Mouse (Mus musculus) liver, embryonic 16.5 days (tissue): ENCODE results near the gene Plekhg3. TPM values are rescaled to one million over a fixed set of nuclear protein-coding genes. Genes with fewer than 3 reads are reported as not detected.

Experiments
- ATAC-seq: fragments of 200-750 bp; cut with Nextera tagmentation; 2 replicates; pipeline ENCODE4 v1.8.0; 2017; ENCODE audit warnings: low read depth, mild to moderate bottlenecking, moderate number of reproducible peaks, moderate library complexity
- H3K27ac ChIP-seq: fragments of 300-500 bp; sonication (generic); 2 replicates; pipeline ENCODE4 v1.5.1; 2014; ENCODE audit warnings: mild to moderate bottlenecking, low read length
- H3K27me3 ChIP-seq: fragments of 300-500 bp; sonication (generic); 2 replicates; pipeline ENCODE4 v1.6.1; 2014; ENCODE audit warnings: low read depth, low read length, mixed read lengths; ENCODE audit not compliant: control insufficient read depth, insufficient read depth
- H3K36me3 ChIP-seq: fragments of 300-500 bp; sonication (generic); 2 replicates; pipeline ENCODE4 v1.6.1; 2014; ENCODE audit warnings: mild to moderate bottlenecking; ENCODE audit not compliant: control insufficient read depth, insufficient read depth
- H3K4me1 ChIP-seq: fragments of 300-500 bp; sonication (generic); 2 replicates; pipeline ENCODE4 v1.6.1; 2014; ENCODE audit warnings: low read depth, low read length, mixed read lengths; ENCODE audit not compliant: control insufficient read depth
- H3K4me2 ChIP-seq: fragments of 300-500 bp; sonication (generic); 2 replicates; pipeline ENCODE4 v1.6.1; 2014; ENCODE audit warnings: low read depth, low read length, mixed read lengths
- H3K4me3 ChIP-seq: fragments of 300-500 bp; sonication (generic); 2 replicates; pipeline ENCODE4 v1.5.1; 2014; ENCODE audit warnings: low read depth, mild to moderate bottlenecking, low read length
- H3K9ac ChIP-seq: fragments of 300-500 bp; sonication (generic); 2 replicates; pipeline ENCODE4 v1.6.1; 2014; ENCODE audit warnings: low read depth, low read length
- H3K9me3 ChIP-seq: fragments of 300-500 bp; sonication (generic); replicated peaks from 2 replicates; pipeline ENCODE4 v1.6.1; 2016; ENCODE audit warnings: low read length; ENCODE audit not compliant: control insufficient read depth
- WGBS: fragments of 180-500 bp; shearing (Covaris S2); extraction: QIAGEN DNeasy Blood & Tissue Kit; methylation state at CpG from one replicate; pipeline ENCODE4 v1.1.7; 2014; ENCODE audit not compliant: insufficient replicate concordance; 5-methylcytosine and 5-hydroxymethylcytosine counted together
- polyA plus RNA-seq: library from polyadenylated mRNA; unstranded; fragments of >200 nt; fragmentation: Nextera tagmentation; extraction: Ambion mirVana; gene quantifications from 2 replicates; pipeline ENCODE4 v1.2.1, GENCODE M21; 2015

Plekhg3 gene
- polyA plus RNA-seq, 1 experiment from 2014 or later: 5.5 TPM

DNA sequence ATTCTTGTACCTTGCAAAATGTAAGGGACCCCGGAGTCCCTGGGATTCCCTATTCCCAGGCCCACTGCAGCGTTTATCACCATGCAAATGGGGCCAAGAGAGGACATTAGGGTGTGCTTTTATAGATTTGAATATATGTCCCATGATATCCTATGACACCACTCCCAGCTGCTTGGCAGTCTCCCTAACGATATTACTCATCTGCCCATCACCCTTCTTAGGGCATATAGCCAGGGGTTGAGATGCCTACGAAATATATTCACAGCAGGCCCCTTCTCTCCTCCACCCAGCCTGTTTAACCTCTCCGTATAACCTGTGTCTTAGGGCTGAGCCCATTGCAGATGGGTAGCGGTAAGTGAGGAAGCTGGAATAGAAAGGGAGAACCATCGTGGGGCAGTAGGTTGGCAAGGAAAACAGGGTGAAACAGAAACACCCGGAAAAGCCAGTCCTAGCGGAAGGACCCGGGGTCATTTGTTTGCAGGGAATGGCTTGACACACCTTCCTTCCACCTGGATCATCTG is 10.1 kb downstream of the Plekhg3 start:
- Histone ChIP-seq H3K4me2 (no peak overlapping the region), H3K36me3 (no peaks in the 10 kb centered on the region), H3K27ac (no peak overlapping the region), H3K9me3 (no peaks in the 10 kb centered on the region), H3K4me3 (no peak overlapping the region), H3K27me3 (peaks cover 1% of the 10 kb centered on the region), H3K9ac (no peak overlapping the region), H3K4me1 (peaks cover 29% of the 10 kb centered on the region)
- 64% methylated on average over 10 of the region's 10 CpGs for whole genome bisulfite sequencing
- no peak for ATAC-seq

GRCm38 (mm10) chr12:76541475-76541874 is 10.8 kb downstream of the Plekhg3 start:
- no peak for ATAC-seq
- Histone ChIP-seq H3K4me2 (no peak overlapping the region), H3K4me1 (peaks cover 28% of the 10 kb centered on the region), H3K9ac (no peak overlapping the region), H3K27me3 (no peaks in the 10 kb centered on the region; the same call in 1 of the 2 replicates), H3K9me3 (no peaks in the 10 kb centered on the region), H3K36me3 (no peaks in the 10 kb centered on the region), H3K4me3 (no peak overlapping the region), H3K27ac (no peak overlapping the region)
- 38% methylated on average over 8 of the region's 8 CpGs for WGBS

- Histone ChIP-seq H3K4me1 (peaks cover 27% of the 10 kb centered on the region), H3K9ac (no peak overlapping the region), H3K4me3 (no peak overlapping the region), H3K4me2 (no peak overlapping the region), H3K36me3 (no peaks in the 10 kb centered on the region), H3K27ac (no peak overlapping the region), H3K9me3 (no peaks in the 10 kb centered on the region), H3K27me3 (no peaks in the 10 kb centered on the region; the same call in 1 of the 2 replicates)
- no peak for ATAC-seq
- WGBS: 60% methylated on average over 6 of the region's 6 CpGs
Measured at GRCm38 (mm10) chr12:76541879-76542278, 11.2 kb downstream of the Plekhg3 start.

GRCm38 (mm10) chr12:76545786-76546370 is 15.2 kb downstream of the Plekhg3 start:
- 56% methylated on average over 15 of the region's 15 CpGs for WGBS
- no peak overlapping the region for H3K4me2 ChIP-seq
- H3K9me3 ChIP-seq: no peaks in the 10 kb centered on the region
- H3K27ac ChIP-seq: no peak overlapping the region
- no peaks in the 10 kb centered on the region for H3K36me3 ChIP-seq
- H3K9ac ChIP-seq: no peak overlapping the region
- no peak for ATAC-seq
- peaks cover 28% of the 10 kb centered on the region for H3K4me1 ChIP-seq
- H3K4me3 ChIP-seq: no peak overlapping the region
- H3K27me3 ChIP-seq: no peaks in the 10 kb centered on the region

DNA sequence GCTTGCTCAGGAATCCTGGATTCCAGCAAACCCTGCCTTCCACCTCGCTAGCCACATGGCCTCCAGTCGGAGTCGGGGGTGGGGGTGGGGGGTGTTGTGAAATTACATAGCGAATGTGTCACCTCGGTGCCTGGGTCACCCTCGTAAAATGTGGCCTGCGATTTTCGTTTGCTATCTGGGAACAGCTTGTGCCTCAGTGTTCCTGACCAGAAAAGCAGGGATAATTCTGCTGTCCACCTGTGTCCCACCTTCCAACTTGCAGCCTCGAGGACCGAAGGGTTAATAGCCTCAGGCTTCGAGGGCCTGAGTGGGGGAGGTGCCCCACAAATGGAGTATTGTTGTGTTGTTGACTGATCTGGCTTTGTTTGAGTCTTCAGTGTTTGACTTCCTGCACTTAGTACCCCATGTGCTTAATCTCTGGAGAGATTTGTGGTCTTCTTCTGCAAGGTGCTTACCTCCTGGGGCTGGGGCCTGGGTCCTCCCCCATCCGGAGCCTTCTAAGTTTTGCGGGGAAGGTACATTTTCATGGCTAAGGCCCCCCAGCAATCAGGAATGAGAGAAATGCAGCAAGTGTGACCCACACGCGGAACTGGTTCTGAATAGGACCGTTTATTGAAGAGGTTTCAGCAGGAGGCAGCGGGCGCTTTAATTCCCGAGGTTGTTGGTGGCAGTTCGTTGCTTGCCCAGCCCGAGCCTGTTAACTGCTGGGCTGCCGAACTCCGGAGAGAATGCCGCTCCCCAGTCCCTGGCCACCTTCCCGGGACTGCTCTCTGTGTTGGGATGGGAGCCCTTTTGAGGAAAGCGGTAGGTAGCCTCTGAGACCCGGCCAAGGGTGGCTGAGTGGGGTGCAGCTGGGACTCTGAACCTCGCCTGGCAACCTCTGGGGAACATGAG is 15.9 kb downstream of the Plekhg3 start:
- no peak for ATAC-seq
- Histone ChIP-seq H3K27me3 (no peaks in the 10 kb centered on the region), H3K27ac (peak overlapping the region; percentile 39), H3K4me2 (0 out of 2 replicates have a peak overlapping the region, but pooled peaks have one; percentile 14), H3K36me3 (no peaks in the 10 kb centered on the region), H3K4me1 (peaks cover 23% of the 10 kb centered on the region), H3K9me3 (no peaks in the 10 kb centered on the region), H3K9ac (no peak overlapping the region), H3K4me3 (no peak overlapping the region)
- 31% methylated on average over 28 of the region's 28 CpGs for WGBS

DNA sequence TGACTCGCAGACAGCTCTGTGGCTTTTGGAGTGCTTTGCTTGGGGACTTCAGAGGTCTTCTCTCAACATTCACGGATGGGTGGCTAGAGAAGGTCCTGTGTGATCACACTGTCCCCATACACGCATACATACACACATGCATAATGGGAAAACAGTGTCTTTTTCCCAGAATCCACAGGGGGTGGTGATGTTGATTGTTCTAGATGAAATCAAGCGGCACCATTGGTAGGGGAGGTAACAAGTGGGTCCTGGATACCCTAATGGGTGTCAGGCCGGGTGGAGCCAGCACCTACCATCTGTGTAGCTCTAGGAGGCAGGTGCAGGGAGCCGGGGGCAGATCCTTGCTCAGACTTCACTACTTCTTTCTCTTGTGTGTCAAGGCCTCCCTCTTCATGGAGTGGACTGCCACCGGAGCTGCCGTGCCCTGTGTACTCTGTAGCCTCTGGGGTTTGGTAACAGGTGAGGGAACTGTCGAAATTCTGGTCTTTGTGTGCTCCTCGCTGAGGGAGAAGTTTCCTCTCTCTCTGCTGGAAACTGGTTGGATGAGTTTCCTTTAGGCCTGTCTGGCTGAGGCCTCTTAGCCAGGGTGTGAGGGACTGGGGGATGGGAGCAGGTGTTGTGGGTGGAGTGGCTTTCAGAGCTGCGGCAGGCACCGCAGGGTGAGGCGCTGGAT is 16.9 kb downstream of the Plekhg3 start:
- Histone ChIP-seq H3K9ac (no peak overlapping the region), H3K4me3 (no peak overlapping the region), H3K27ac (peak overlapping the region; percentile 48; the same call in 1 of the 2 replicates), H3K9me3 (no peaks in the 10 kb centered on the region), H3K4me2 (peak overlapping the region; percentile 26), H3K36me3 (no peaks in the 10 kb centered on the region), H3K27me3 (no peaks in the 10 kb centered on the region), H3K4me1 (peaks cover 27% of the 10 kb centered on the region)
- ATAC-seq: peak; percentile 62
- 37% methylated on average over 13 of the region's 13 CpGs for WGBS

DNA sequence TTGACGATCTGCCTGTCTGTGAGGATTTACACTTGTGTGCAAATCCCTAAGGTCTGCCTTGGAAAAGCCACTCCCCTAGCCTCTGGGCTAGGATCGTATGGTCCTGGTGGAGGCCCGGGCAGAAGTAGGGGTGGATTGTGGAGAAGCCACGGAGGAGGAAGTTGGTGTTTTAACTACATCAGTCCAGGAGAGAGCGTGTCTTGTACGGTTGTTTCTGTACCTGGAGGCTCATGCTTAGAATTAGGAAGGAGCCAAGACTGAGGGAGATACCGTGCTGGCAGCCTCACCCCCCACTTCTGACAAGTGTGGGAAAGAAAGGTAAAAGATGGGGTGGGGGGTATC is 17.4 kb downstream of the Plekhg3 start:
- ATAC-seq: no peak
- Histone ChIP-seq H3K9me3 (no peaks in the 10 kb centered on the region), H3K9ac (peak overlapping the region; percentile 7; the same call in 1 of the 2 replicates), H3K27me3 (no peaks in the 10 kb centered on the region), H3K36me3 (no peaks in the 10 kb centered on the region), H3K4me1 (peaks cover 30% of the 10 kb centered on the region), H3K4me2 (peak overlapping the region; percentile 26), H3K4me3 (no peak overlapping the region), H3K27ac (peak overlapping the region; percentile 48; the same call in 1 of the 2 replicates)
- WGBS: 12% methylated on average over 7 of the region's 7 CpGs

- Histone ChIP-seq H3K4me1 (peaks cover 39% of the 10 kb centered on the region), H3K9ac (no peak overlapping the region)
Measured at GRCm38 (mm10) chr12:76549203-76549602, 18.5 kb downstream of the Plekhg3 start.

More at GRCm38 (mm10) chr12:76549203-76549602, 18.5 kb downstream of the Plekhg3 start:
- no peak overlapping the region for H3K27ac ChIP-seq
- H3K4me2 ChIP-seq: no peak overlapping the region
- no peaks in the 10 kb centered on the region for H3K9me3 ChIP-seq
- H3K4me3 ChIP-seq: no peak overlapping the region
- no peak for ATAC-seq
- 65% methylated on average over 3 of the region's 3 CpGs for WGBS
- H3K36me3 ChIP-seq: no peaks in the 10 kb centered on the region
- no peaks in the 10 kb centered on the region for H3K27me3 ChIP-seq
